8 mouse cellular contexts compared by ENCODE assay signal in the genomic region with DNA sequence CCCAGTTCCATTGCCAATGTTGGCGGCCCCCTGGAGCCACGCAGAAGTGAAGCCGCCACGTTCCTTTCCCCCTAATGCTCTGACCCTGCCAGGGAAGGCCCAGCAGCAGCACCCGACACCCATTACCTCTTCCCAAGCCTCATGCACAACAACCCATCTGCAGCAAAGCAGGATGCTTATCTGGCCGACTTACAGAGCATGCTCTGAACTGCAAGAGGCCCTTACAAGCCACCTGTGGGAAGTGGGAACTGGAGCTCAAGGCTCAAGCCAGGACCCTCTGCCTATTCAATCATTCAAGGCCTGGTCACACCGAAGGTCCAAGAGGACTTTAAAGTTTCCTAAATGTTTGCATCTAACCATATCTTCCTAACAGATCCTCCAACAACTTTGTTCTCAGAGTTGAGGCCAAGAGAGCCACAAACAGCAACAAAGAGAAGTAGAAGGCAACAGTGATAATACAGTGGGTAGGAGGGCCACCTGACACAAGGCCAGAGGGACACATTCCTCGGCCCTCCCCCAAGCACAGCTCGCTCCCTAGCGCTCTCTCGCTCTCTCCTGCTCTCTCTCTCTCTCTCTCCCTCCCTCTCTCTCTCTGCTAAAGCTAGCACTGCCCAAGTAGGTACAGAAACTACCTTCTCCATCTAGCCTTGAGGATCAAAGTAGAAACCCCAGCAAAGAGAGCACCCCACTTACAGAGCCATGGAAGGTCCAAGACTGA. TPM values are rescaled to one million over a fixed set of nuclear protein-coding genes. Genes with fewer than 3 reads are reported as not detected.
A peak's percentile ranks its signal among the peaks of the same experiment; 100 is the strongest.
DNase-seq lines count a peak whose midpoint lies in the region; ATAC-seq lines count a peak whose summit lies in the region.

No protein-coding gene starts in this region.

- H3K27ac ChIP-seq in heart, embryonic 12.5 days (ENCODE audit: poor library complexity, severe bottlenecking): peak overlapping the region; percentile 66
- no peak overlapping the region for H3K27ac ChIP-seq in hindbrain, embryonic 11.5 days (ENCODE audit: low read depth, low read length)
- no peak overlapping the region for H3K27ac ChIP-seq in midbrain, embryonic 12.5 days (replicated peaks)

- 31% methylated on average over 11 of the region's 11 CpGs for WGBS in heart, embryonic 12.5 days
- 43% methylated on average over 11 of the region's 11 CpGs for WGBS in hindbrain, embryonic 11.5 days
- 39% methylated on average over 11 of the region's 11 CpGs for WGBS in midbrain, embryonic 12.5 days

- ATAC-seq in heart, embryonic 12.5 days (ENCODE audit: insufficient number of reproducible peaks, low FRiP score): no peak
- no peak for ATAC-seq in hindbrain, embryonic 11.5 days (ENCODE audit: low FRiP score)
- ATAC-seq in midbrain, embryonic 12.5 days (ENCODE audit: low FRiP score, low read depth): no peak

- no peak for DNase-seq in heart, postnatal 25 days (ENCODE audit: low spot score)
- DNase-seq in Muller cell, postnatal 12 days (ENCODE audit: inconsistent ontology term): peak; percentile 30
- DNase-seq in hindbrain, embryonic 11.5 days (ENCODE audit: low spot score): no peak
- DNase-seq in layer of hippocampus, postnatal 10 days (ENCODE audit: low spot score in 2 of 2): no peak
- DNase-seq in ovary, adult 18-20 months (ENCODE audit: low spot score): no peak
- DNase-seq in cerebellum, adult 11 months: no peak

- no peaks in the 10 kb centered on the region for H3K27me3 ChIP-seq in heart, embryonic 12.5 days (replicated peaks)
- H3K27me3 ChIP-seq in hindbrain, embryonic 11.5 days (ENCODE audit: control insufficient read depth, insufficient read depth, low read length): no peaks in the 10 kb centered on the region
- H3K27me3 ChIP-seq in midbrain, embryonic 12.5 days: no peaks in the 10 kb centered on the region

- intact Hi-C loops in heart, postnatal 25 days (cut with DNase I): no loop called here

- H3K36me3 ChIP-seq in heart, embryonic 12.5 days: peaks cover 31% of the 10 kb centered on the region
- H3K36me3 ChIP-seq in hindbrain, embryonic 11.5 days (ENCODE audit: control insufficient read depth, insufficient read depth, low read length): peaks cover 17% of the 10 kb centered on the region
- H3K36me3 ChIP-seq in midbrain, embryonic 12.5 days: peaks cover 33% of the 10 kb centered on the region

- no peaks in the 10 kb centered on the region for H3K9me3 ChIP-seq in heart, embryonic 12.5 days (replicated peaks)
- no peaks in the 10 kb centered on the region for H3K9me3 ChIP-seq in hindbrain, embryonic 11.5 days (ENCODE audit: control insufficient read depth, low read length)
- H3K9me3 ChIP-seq in midbrain, embryonic 12.5 days: no peaks in the 10 kb centered on the region

- H3K4me2 ChIP-seq in heart, embryonic 12.5 days: peak overlapping the region; percentile 99
- peak overlapping the region; percentile 96 for H3K4me2 ChIP-seq in hindbrain, embryonic 11.5 days (replicated peaks; ENCODE audit: low read depth, low read length)
- peak overlapping the region; percentile 99 for H3K4me2 ChIP-seq in midbrain, embryonic 12.5 days (replicated peaks)

- peak overlapping the region; percentile 97 for H3K9ac ChIP-seq in heart, embryonic 12.5 days
- H3K9ac ChIP-seq in hindbrain, embryonic 11.5 days (ENCODE audit: low read depth, low read length): peak overlapping the region; percentile 99
- H3K9ac ChIP-seq in midbrain, embryonic 12.5 days (replicated peaks): peak overlapping the region; percentile 99

- H3K4me1 ChIP-seq in heart, embryonic 12.5 days (replicated peaks): peaks cover 40% of the 10 kb centered on the region
- H3K4me1 ChIP-seq in hindbrain, embryonic 11.5 days (replicated peaks; ENCODE audit: control insufficient read depth, insufficient read depth, low read length): peaks cover 16% of the 10 kb centered on the region
- peaks cover 41% of the 10 kb centered on the region for H3K4me1 ChIP-seq in midbrain, embryonic 12.5 days

- peak overlapping the region; percentile 85 for H3K4me3 ChIP-seq in heart, embryonic 12.5 days
- H3K4me3 ChIP-seq in hindbrain, embryonic 11.5 days (ENCODE audit: low read depth, low read length): peak overlapping the region; percentile 100
- peak overlapping the region; percentile 99 for H3K4me3 ChIP-seq in midbrain, embryonic 12.5 days

RNA-seq across cellular contexts. Expression of a gene that starts 2.5 kb away (rescaled TPM):
- 9.2 and 10.3 TPM in 2 replicates for polyA plus RNA-seq in heart, embryonic 12.5 days (2016; fragmentation: Nextera tagmentation; extraction: Ambion mirVana)
- 10 to 100 TPM; 52.1 to 57.7 TPM for total RNA-seq in heart, postnatal 25 days (2021)
- polyA plus RNA-seq in hindbrain, embryonic 11.5 days (2014; fragmentation: Nextera tagmentation; extraction: Ambion mirVana): 13.7 and 20.5 TPM in 2 replicates
- polyA plus RNA-seq in midbrain, embryonic 12.5 days (2016; fragmentation: Nextera tagmentation; extraction: Ambion mirVana): 13.4 and 13.8 TPM in 2 replicates
- total RNA-seq in layer of hippocampus, postnatal 10 days (2021): 10 to 100 TPM; 71.4 to 77.3 TPM

RNA-seq across cellular contexts. Expression of a gene that starts 25.8 kb away (rescaled TPM):
- polyA plus RNA-seq in heart, embryonic 12.5 days (2016; fragmentation: Nextera tagmentation; extraction: Ambion mirVana): 4.3 and 6.1 TPM in 2 replicates
- total RNA-seq in heart, postnatal 25 days (2021): 1 to 10 TPM; 2.0 to 2.8 TPM
- polyA plus RNA-seq in hindbrain, embryonic 11.5 days (2014; fragmentation: Nextera tagmentation; extraction: Ambion mirVana): 13.4 and 17.8 TPM in 2 replicates
- polyA plus RNA-seq in midbrain, embryonic 12.5 days (2016; fragmentation: Nextera tagmentation; extraction: Ambion mirVana): 20.1 and 22.9 TPM in 2 replicates
- 10 to 100 TPM in 1 of 2 experiments, 1 to 10 TPM in 1; 8.8 to 13.0 TPM for total RNA-seq in layer of hippocampus, postnatal 10 days (2021)

RNA-seq across cellular contexts. Expression of a gene that starts 29.8 kb away (rescaled TPM):
- 4.5 and 4.6 TPM in 2 replicates for polyA plus RNA-seq in heart, embryonic 12.5 days (2016; fragmentation: Nextera tagmentation; extraction: Ambion mirVana)
- total RNA-seq in heart, postnatal 25 days (2021): 1 to 10 TPM; 1.8 TPM
- 0.56 and 0.68 TPM in 2 replicates for polyA plus RNA-seq in hindbrain, embryonic 11.5 days (2014; fragmentation: Nextera tagmentation; extraction: Ambion mirVana)
- polyA plus RNA-seq in midbrain, embryonic 12.5 days (2016; fragmentation: Nextera tagmentation; extraction: Ambion mirVana): 0.56 and 0.66 TPM in 2 replicates
- total RNA-seq in layer of hippocampus, postnatal 10 days (2021): under 1 TPM; 0.36 to 0.57 TPM

RNA-seq across cellular contexts. Expression of a gene that starts 37.2 kb away (rescaled TPM):
- polyA plus RNA-seq in heart, embryonic 12.5 days (2016; fragmentation: Nextera tagmentation; extraction: Ambion mirVana): 81.5 and 83.5 TPM in 2 replicates
- 100 to 1,000 TPM in 1 of 2 experiments, 10 to 100 TPM in 1; 90.5 to 103 TPM for total RNA-seq in heart, postnatal 25 days (2021)
- polyA plus RNA-seq in hindbrain, embryonic 11.5 days (2014; fragmentation: Nextera tagmentation; extraction: Ambion mirVana): 65.9 and 70.6 TPM in 2 replicates
- 83.1 and 85.9 TPM in 2 replicates for polyA plus RNA-seq in midbrain, embryonic 12.5 days (2016; fragmentation: Nextera tagmentation; extraction: Ambion mirVana)
- total RNA-seq in layer of hippocampus, postnatal 10 days (2021): 10 to 100 TPM; 39.3 to 41.0 TPM

RNA-seq across cellular contexts. Expression of a gene that starts 49.5 kb away (rescaled TPM):
- polyA plus RNA-seq in heart, embryonic 12.5 days (2016; fragmentation: Nextera tagmentation; extraction: Ambion mirVana): 16.9 and 17.2 TPM in 2 replicates
- total RNA-seq in heart, postnatal 25 days (2021): 10 to 100 TPM; 11.5 to 13.4 TPM
- 9.4 and 13.4 TPM in 2 replicates for polyA plus RNA-seq in hindbrain, embryonic 11.5 days (2014; fragmentation: Nextera tagmentation; extraction: Ambion mirVana)
- polyA plus RNA-seq in midbrain, embryonic 12.5 days (2016; fragmentation: Nextera tagmentation; extraction: Ambion mirVana): 37.1 and 40.7 TPM in 2 replicates
- total RNA-seq in layer of hippocampus, postnatal 10 days (2021): 10 to 100 TPM; 17.2 to 27.3 TPM
